Mouse (Mus musculus): Measurements from ENCODE around the gene Mrrf.

DNA sequence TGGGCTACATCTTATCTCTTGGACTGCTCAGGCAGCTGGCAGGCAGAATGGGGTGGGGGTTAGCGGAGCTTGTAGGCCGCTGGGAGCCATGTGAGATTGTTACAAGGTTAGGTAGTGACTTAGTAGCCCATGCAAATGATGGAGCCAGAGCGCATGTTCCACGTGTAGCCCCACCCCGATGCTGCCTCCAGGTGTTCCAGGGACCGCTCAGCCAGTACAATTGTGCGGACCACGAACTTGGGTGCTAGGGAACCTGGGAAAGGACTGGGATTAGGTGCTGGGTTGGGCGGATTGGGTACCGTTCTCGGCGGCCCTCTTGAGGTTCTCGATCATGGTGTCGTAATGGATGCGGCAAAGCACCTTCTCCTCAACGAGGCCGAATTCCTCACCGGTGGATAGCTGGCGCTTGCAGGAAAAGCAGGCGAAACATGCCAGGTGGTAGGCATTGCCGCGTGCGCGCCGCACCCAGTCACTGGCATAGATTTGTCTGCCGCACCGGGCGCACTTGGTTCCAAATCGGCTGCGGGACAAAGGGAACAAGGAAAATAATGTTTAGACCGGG, 42.2 kb upstream of the Mrrf start:
- TF ChIP-seq CTCF (IDR thresholded peaks at IDR 0.05; ENCODE audit: low read depth, low read length): no peak
- TF ChIP-seq POLR2A (IDR thresholded peaks at IDR 0.05; ENCODE audit: borderline replicate concordance, low read depth, low read length): no peak
